Mouse (Mus musculus) MEL (cell line): ENCODE data around the gene Anp32e. TPM values are rescaled to one million over a fixed set of nuclear protein-coding genes. Genes with fewer than 3 reads are reported as not detected.
A peak's percentile ranks its signal among the peaks of the same experiment; 100 is the strongest.

ENCODE experiments used
- DNase-seq: peaks from one replicate; pipeline ENCODE4 v3.0.0; 2011; ENCODE audit warnings: low read depth, low spot score
- H3K27ac ChIP-seq: 2 replicates; pipeline ENCODE4 v1.5.1; 2012; ENCODE audit warnings: low read depth, mild to moderate bottlenecking, control low read depth, low read length, moderate library complexity; ENCODE audit not compliant: control insufficient read depth
- H3K27me3 ChIP-seq, 2 experiments: fragments of 150-350 bp in 1 of 2; sonication (generic) in 1 of 2; 2 replicates each; pipeline ENCODE4 v1.6.1; 2012; ENCODE audit warnings: low read length in 2 of 2, mild to moderate bottlenecking in 2 of 2, improper control_type of control experiment in 1 of 2, moderate library complexity in 1 of 2; ENCODE audit not compliant: insufficient read depth in 2 of 2, control insufficient read depth in 1 of 2
- H3K36me3 ChIP-seq, 2 experiments: 2 replicates each; pipeline ENCODE4 v1.6.1; 2012 to 2014; ENCODE audit warnings: low read length in 2 of 2, improper control_type of control experiment in 1 of 2, inconsistent platforms in 1 of 2, mild to moderate bottlenecking in 1 of 2; ENCODE audit not compliant: insufficient read depth in 2 of 2, control insufficient read depth in 1 of 2
- H3K4me1 ChIP-seq, 2 experiments: fragments of 150-350 bp in 1 of 2; sonication (generic) in 1 of 2; 2 replicates each; pipeline ENCODE4 v1.6.1; 2012; ENCODE audit warnings: low read length in 2 of 2, improper control_type of control experiment in 1 of 2, mild to moderate bottlenecking in 1 of 2; ENCODE audit not compliant: insufficient read depth in 2 of 2, control insufficient read depth in 1 of 2
- H3K4me3 ChIP-seq, 2 experiments: fragments of 150-350 bp in 1 of 2; sonication (generic) in 1 of 2; 2 replicates each; pipeline ENCODE4 v1.5.1; 2012; ENCODE audit warnings: low read depth in 2 of 2, low read length in 2 of 2, mild to moderate bottlenecking in 2 of 2, moderate library complexity in 2 of 2, control low read depth in 1 of 2, improper control_type of control experiment in 1 of 2; ENCODE audit not compliant: control insufficient read depth in 1 of 2, insufficient read depth in 1 of 2
- H3K79me2 ChIP-seq: 2 replicates; pipeline ENCODE4 v1.6.1; 2012; ENCODE audit warnings: mild to moderate bottlenecking, low read length, moderate library complexity; ENCODE audit not compliant: control insufficient read depth, poor library complexity, insufficient read depth
- H3K9ac ChIP-seq: 2 replicates; pipeline ENCODE4 v1.6.1; 2012; ENCODE audit warnings: low read depth, mild to moderate bottlenecking, control low read depth, low read length, moderate library complexity; ENCODE audit not compliant: control insufficient read depth, poor library complexity, severe bottlenecking
- H3K9me3 ChIP-seq: fragments of 150-350 bp; sonication (generic); replicated peaks from 2 replicates; pipeline ENCODE4 v1.6.1; 2012; ENCODE audit warnings: mild to moderate bottlenecking, low read length, improper control_type of control experiment, moderate library complexity; ENCODE audit not compliant: insufficient read depth
- KAT2A ChIP-seq: conservative IDR thresholded peaks from 2 replicates; pipeline ENCODE4 v1.6.1; 2012; ENCODE audit warnings: low read depth, low read length, improper control_type of control experiment, inconsistent platforms
- MAX ChIP-seq: IDR thresholded peaks from 2 replicates; pipeline ENCODE4 v1.6.1; 2011; ENCODE audit warnings: low read length, improper control_type of control experiment
- MEF2A ChIP-seq: IDR thresholded peaks from 2 replicates; pipeline ENCODE4 v1.6.1; 2014; ENCODE audit warnings: low read depth, mild to moderate bottlenecking, inconsistent platforms, low read length, improper control_type of control experiment; ENCODE audit not compliant: poor library complexity, insufficient replicate concordance, severe bottlenecking; ENCODE audit errors: extremely low read depth
- MXI1 ChIP-seq: IDR thresholded peaks from 2 replicates; pipeline ENCODE4 v1.6.1; 2011; ENCODE audit warnings: mild to moderate bottlenecking, low read depth, low read length, improper control_type of control experiment
- NELFE ChIP-seq: IDR thresholded peaks from 2 replicates; pipeline ENCODE4 v1.6.1; 2011; ENCODE audit warnings: low read depth, low read length, improper control_type of control experiment
- RCOR1 ChIP-seq: IDR thresholded peaks from 2 replicates; pipeline ENCODE4 v1.6.1; 2012; ENCODE audit warnings: low read depth, mild to moderate bottlenecking, inconsistent platforms, low read length, improper control_type of control experiment
- TBP ChIP-seq: IDR thresholded peaks from 2 replicates; pipeline ENCODE4 v1.8.0; 2011; ENCODE audit warnings: low read depth, low read length, improper control_type of control experiment
- USF1 ChIP-seq: IDR thresholded peaks from 2 replicates; pipeline ENCODE4 v1.6.1; 2014; ENCODE audit warnings: low read depth, mild to moderate bottlenecking, inconsistent platforms, low read length, improper control_type of control experiment, moderate library complexity
- ZMIZ1 ChIP-seq: IDR thresholded peaks from 2 replicates; pipeline ENCODE4 v1.6.1; 2012; ENCODE audit warnings: low read depth, mild to moderate bottlenecking, inconsistent platforms, low read length, improper control_type of control experiment, moderate library complexity
- polyA plus RNA-seq, 2 experiments: library from polyadenylated mRNA; stranded (reverse) in 1 of 2; unstranded in 1 of 2; fragments of >175 nt in 1 of 2; fragments of >200 nt in 1 of 2; gene quantifications; 2 replicates each; pipeline versions ENCODE4 v1.2.1 to v1.2.4; 2012; ENCODE audit warnings: low replicate concordance in 2 of 2, low read depth in 1 of 2; ENCODE audit not compliant: insufficient read length in 2 of 2, insufficient read depth in 1 of 2, missing spikeins in 1 of 2
- total RNA-seq: library from RNA; depleted of rRNA; stranded (reverse); fragments of 300-350 nt; gene quantifications from 2 replicates; pipeline ENCODE4 v1.2.3, GENCODE M21; 2012; rRNA removed

Gene Anp32e
- total and polyA plus RNA-seq, 3 experiments: 159 to 748 (median 412) TPM

DNA sequence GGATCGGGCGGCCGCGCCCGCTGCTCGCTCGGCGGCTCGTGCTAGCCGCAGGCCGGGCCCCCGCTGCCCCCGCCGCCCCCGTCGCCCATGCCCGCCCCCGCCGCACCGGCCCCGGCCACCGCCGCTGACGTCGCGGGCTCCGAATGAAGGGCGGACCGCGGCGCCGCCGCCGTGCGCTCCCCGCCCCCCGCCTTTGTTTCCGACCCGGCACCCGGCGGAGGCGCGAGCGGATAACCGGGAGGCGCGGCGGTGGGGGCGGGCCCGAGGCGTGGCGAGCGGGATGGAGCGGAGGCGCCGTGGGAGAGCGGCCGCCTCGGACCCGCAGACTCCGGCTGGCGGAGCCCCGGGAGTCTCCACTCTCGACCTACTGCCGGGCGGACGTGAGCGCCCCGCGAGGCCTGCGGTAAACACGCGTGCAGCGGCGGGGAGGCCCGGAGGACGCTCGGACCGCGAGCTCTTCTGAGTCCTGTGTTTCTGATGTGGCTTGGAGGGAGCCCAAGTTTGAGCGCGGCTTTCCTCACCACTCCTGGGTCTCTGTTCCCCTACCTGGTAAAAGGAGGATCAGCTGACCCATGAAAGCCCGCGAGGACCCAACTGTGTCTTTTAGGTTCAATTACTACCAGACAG is 66.9 kb downstream of the Anp32e start, which contains the start of gene Plekho1 (continued):
- TF ChIP-seq ZMIZ1 (no peak), MXI1 (peak; percentile 41), KAT2A (no peak)
- TF ChIP-seq, all 39 proteins: peak for 14

DNA sequence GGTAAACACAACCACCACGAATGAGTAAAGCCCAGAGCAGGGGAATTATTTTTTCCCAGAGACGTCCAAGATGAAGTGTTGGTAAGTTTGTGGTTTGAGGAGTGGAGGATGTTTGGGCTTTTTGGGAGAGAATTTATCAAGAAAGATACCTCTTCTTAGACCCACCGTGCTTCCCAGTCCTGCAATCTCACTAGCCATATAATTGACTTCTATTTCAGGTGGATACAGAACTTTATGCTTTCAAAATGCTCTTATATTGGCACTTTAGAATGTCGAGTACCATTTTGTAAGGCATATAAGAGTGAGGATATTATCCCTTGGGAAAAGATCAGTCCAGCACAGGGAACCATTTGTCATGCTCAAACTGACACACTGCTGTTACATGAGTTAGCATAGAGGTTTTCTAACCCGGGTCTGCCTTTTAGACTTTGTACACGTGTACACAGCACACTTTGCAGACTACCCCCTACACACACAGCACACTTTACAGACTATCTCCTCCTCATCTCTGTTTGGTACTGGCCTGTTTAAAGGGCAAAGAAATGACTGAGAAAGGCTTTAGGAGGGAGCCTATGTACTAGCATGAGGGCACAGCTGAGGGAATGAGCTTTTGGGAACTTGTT is 67.5 kb downstream of the Anp32e start:
- Histone ChIP-seq H3K27me3 (no peaks in the 10 kb centered on the region), H3K9ac (peak overlapping the region; percentile 80), H3K4me3 (peak overlapping the region; percentile 72 to 77), H3K79me2 (peaks cover 3% of the 10 kb centered on the region; the same call in 1 of the 2 replicates), H3K36me3 (peaks cover 0 to 14% of the 10 kb centered on the region in 2 experiments; a peak in 2 of 4 replicates), H3K9me3 (no peaks in the 10 kb centered on the region), H3K4me1 (peaks cover 11 to 22% of the 10 kb centered on the region in 2 experiments), H3K27ac (0 out of 2 replicates have a peak overlapping the region, but pooled peaks have one; percentile 6)
- 0 out of 2 replicates have a peak, but pooled peaks have one; percentile 36 for TF ChIP-seq TBP
- no peak for TF ChIP-seq MEF2A
- TF ChIP-seq RCOR1: 0 out of 2 replicates have a peak, but pooled peaks have one; percentile 3
- no peak for TF ChIP-seq USF1
- 0 out of 2 replicates have a peak, but pooled peaks have one; percentile 3 for TF ChIP-seq NELFE
- 0 out of 2 replicates have a peak, but pooled peaks have one; percentile 4 for TF ChIP-seq MAX
- peak; percentile 53 for DNase-seq

Other genes starting within 250 kb of the Anp32e start
- gene Adamtsl4, start 241.3 kb upstream of the Anp32e start, total RNA-seq: 0.03 and 0.27 TPM in 2 replicates
- under 1 TPM in 1 of 2 experiments, not detected in 1; 0.88 TPM for gene Adamtsl4, start 241.3 kb upstream of the Anp32e start, polyA plus RNA-seq
- 0.39 and 1.0 TPM in 2 replicates for gene Ecm1, start 189.7 kb upstream of the Anp32e start, total RNA-seq
- gene Ecm1, start 189.7 kb upstream of the Anp32e start, polyA plus RNA-seq: 1 to 10 TPM in 1 of 2 experiments, not detected in 1; 9.5 TPM
- 138 and 141 TPM in 2 replicates for gene Tars2, start 169.0 kb upstream of the Anp32e start, total RNA-seq
- 100 to 1,000 TPM in 1 of 2 experiments, not detected in 1; 237 TPM for gene Tars2, start 169.0 kb upstream of the Anp32e start, polyA plus RNA-seq
- 16.3 and 17.1 TPM in 2 replicates for gene Rprd2, start 110.4 kb upstream of the Anp32e start, total RNA-seq
- 10 to 100 TPM; 31.9 to 42.0 TPM for gene Rprd2, start 110.4 kb upstream of the Anp32e start, polyA plus RNA-seq
- 109 and 126 TPM in 2 replicates for gene Prpf3, start 73.4 kb upstream of the Anp32e start, total RNA-seq
- 100 to 1,000 TPM; 199 to 277 TPM for gene Prpf3, start 73.4 kb upstream of the Anp32e start, polyA plus RNA-seq
- 524 and 586 TPM in 2 replicates for gene Mrps21, start 57.7 kb upstream of the Anp32e start, total RNA-seq
- gene Mrps21, start 57.7 kb upstream of the Anp32e start, polyA plus RNA-seq: 100 to 1,000 TPM in 1 of 2 experiments, not detected in 1; 469 TPM
- gene Ciart, start 47.0 kb upstream of the Anp32e start, total RNA-seq: 4.9 and 18.5 TPM in 2 replicates
- 10 to 100 TPM in 1 of 2 experiments, not detected in 1; 23.8 TPM for gene Ciart, start 47.0 kb upstream of the Anp32e start, polyA plus RNA-seq
- gene BC028528, start 37.2 kb upstream of the Anp32e start, total RNA-seq: 7.4 and 12.2 TPM in 2 replicates
- 10 to 100 TPM in 1 of 2 experiments, not detected in 1; 13.6 TPM for gene BC028528, start 37.2 kb upstream of the Anp32e start, polyA plus RNA-seq
- 110 and 127 TPM in 2 replicates for gene Aph1a, start 35.3 kb upstream of the Anp32e start, total RNA-seq
- 100 to 1,000 TPM in 1 of 2 experiments, not detected in 1; 170 TPM for gene Aph1a, start 35.3 kb upstream of the Anp32e start, polyA plus RNA-seq
- gene Car14, start 24.6 kb upstream of the Anp32e start, total RNA-seq: 0.15 TPM in 1 of 2 replicates, not detected in the other
- gene Car14, start 24.6 kb upstream of the Anp32e start, polyA plus RNA-seq: under 1 TPM in 1 of 2 experiments, not detected in 1; 0.38 TPM
- gene Plekho1, start 66.8 kb downstream of the Anp32e start, total RNA-seq: 4.2 and 6.4 TPM in 2 replicates
- gene Plekho1, start 66.8 kb downstream of the Anp32e start, polyA plus RNA-seq: 10 to 100 TPM in 1 of 2 experiments, not detected in 1; 19.2 TPM
- 24.4 and 28.9 TPM in 2 replicates for gene Vps45, start 129.2 kb downstream of the Anp32e start, total RNA-seq
- gene Vps45, start 129.2 kb downstream of the Anp32e start, polyA plus RNA-seq: 10 to 100 TPM; 20.6 to 92.0 TPM
- gene Otud7b, start 175.3 kb downstream of the Anp32e start, total RNA-seq: 25.8 and 27.5 TPM in 2 replicates
- gene Otud7b, start 175.3 kb downstream of the Anp32e start, polyA plus RNA-seq: 10 to 100 TPM; 17.9 to 24.4 TPM
- 0.62 and 0.77 TPM in 2 replicates for gene Mtmr11, start 232.8 kb downstream of the Anp32e start, total RNA-seq
- gene Mtmr11, start 232.8 kb downstream of the Anp32e start, polyA plus RNA-seq: 1 to 10 TPM in 1 of 2 experiments, not detected in 1; 1.4 TPM
- gene Sf3b4, start 243.1 kb downstream of the Anp32e start, total RNA-seq: 135 and 157 TPM in 2 replicates
- gene Sf3b4, start 243.1 kb downstream of the Anp32e start, polyA plus RNA-seq: 100 to 1,000 TPM; 102 to 423 TPM